Mouse (Mus musculus): ENCODE measurements around the gene Wdr82. TPM values are rescaled to one million over a fixed set of nuclear protein-coding genes. Genes with fewer than 3 reads are reported as not detected.

The Wdr82 gene
- polyA plus RNA-seq (2012; rRNA removed): 19.9 and 24.5 TPM in 2 replicates
- 6.5 and 8.1 TPM in 2 replicates for polyA plus RNA-seq (2014; fragmentation: Nextera tagmentation; extraction: Ambion mirVana)

- Histone ChIP-seq H3K4me1 (replicated peaks; ENCODE audit: control insufficient read depth in 2 of 2, insufficient read depth in 2 of 2, low read length in 1 of 2) (peaks cover 21% of the 10 kb centered on the region in 2 experiments), H3K27ac (peak within 1 kb of the TSS; percentile 71), H3K36me3 (replicated peaks; ENCODE audit: control insufficient read depth, insufficient read depth, low read depth) (peaks cover 4% of the 10 kb centered on the region), H3K4me2 (ENCODE audit: low read depth) (peak within 1 kb of the TSS; percentile 94), H3K27me3 (ENCODE audit: control insufficient read depth, insufficient read depth, low read length) (no peaks in the 10 kb centered on the region), H3K9ac (replicated peaks) (peak within 1 kb of the TSS; percentile 83), H3K4me3 (ENCODE audit: insufficient read depth in 1 of 2, low read depth in 2 of 2, low read length in 2 of 2) (peak within 1 kb of the TSS; percentile 82 to 95), H3K9me3 (ENCODE audit: control insufficient read depth, low read length) (no peaks in the 10 kb centered on the region)
- no peak for TF ChIP-seq CTCF (IDR thresholded peaks at IDR 0.05; ENCODE audit: low read depth)
- TF ChIP-seq EP300 (IDR thresholded peaks at IDR 0.05; ENCODE audit: low read depth): no peak
- ATAC-seq (ENCODE audit: insufficient read depth) (peak; percentile 94), DNase-seq (ENCODE audit: low read depth in 3 of 3, low spot score in 3 of 3) (peak; percentile 85 to 87 (median 87))
- under 1% methylated on average over 81 of the region's 81 CpGs for WGBS (ENCODE audit: insufficient replicate concordance)
Observed at GRCm38 (mm10) chr9:106170556-106171345, at the start of gene Wdr82. Gene Wdr82, plus strand, starts transcription at chr9:106170928.

GRCm38 (mm10) chr9:106123599-106123998 lies 47.1 kb upstream of the Wdr82 start:
- TF ChIP-seq EP300 (IDR thresholded peaks at IDR 0.05; ENCODE audit: low read depth) (no peak), CTCF (IDR thresholded peaks at IDR 0.05; ENCODE audit: low read depth) (peak; percentile 70)
- DNase-seq (ENCODE audit: low read depth in 3 of 3, low spot score in 3 of 3): no peak
- WGBS (ENCODE audit: insufficient replicate concordance): 33% methylated on average over 4 of the region's 4 CpGs

GRCm38 (mm10) chr9:106126786-106127251 lies 43.9 kb upstream of the Wdr82 start:
- no peak overlapping the region for H3K27ac ChIP-seq
- H3K27me3 ChIP-seq (ENCODE audit: control insufficient read depth, insufficient read depth, low read length): no peaks in the 10 kb centered on the region
- TF ChIP-seq CTCF (IDR thresholded peaks at IDR 0.05; ENCODE audit: low read depth): no peak
- TF ChIP-seq EP300 (IDR thresholded peaks at IDR 0.05; ENCODE audit: low read depth): no peak
- H3K9ac ChIP-seq (replicated peaks): no peak overlapping the region
- no peaks in the 10 kb centered on the region for H3K36me3 ChIP-seq (replicated peaks; ENCODE audit: control insufficient read depth, insufficient read depth, low read depth)
- no peaks in the 10 kb centered on the region for H3K4me1 ChIP-seq (replicated peaks; ENCODE audit: control insufficient read depth in 2 of 2, insufficient read depth in 2 of 2, low read length in 1 of 2)
- DNase-seq (ENCODE audit: low read depth in 3 of 3, low spot score in 3 of 3): no peak
- H3K9me3 ChIP-seq (ENCODE audit: control insufficient read depth, low read length): no peaks in the 10 kb centered on the region
- no peak overlapping the region for H3K4me3 ChIP-seq (ENCODE audit: insufficient read depth in 1 of 2, low read depth in 2 of 2, low read length in 2 of 2)
- H3K4me2 ChIP-seq (ENCODE audit: low read depth): no peak overlapping the region
- 45% methylated on average over 2 of the region's 2 CpGs for WGBS (ENCODE audit: insufficient replicate concordance)
- no peak for ATAC-seq (ENCODE audit: insufficient read depth)

More at GRCm38 (mm10) chr9:106123599-106123998, 47.1 kb upstream of the Wdr82 start:
- Histone ChIP-seq H3K4me1 (replicated peaks; ENCODE audit: control insufficient read depth in 2 of 2, insufficient read depth in 2 of 2, low read length in 1 of 2) (no peaks in the 10 kb centered on the region), H3K4me3 (ENCODE audit: insufficient read depth in 1 of 2, low read depth in 2 of 2, low read length in 2 of 2) (no peak overlapping the region), H3K4me2 (ENCODE audit: low read depth) (no peak overlapping the region), H3K27me3 (ENCODE audit: control insufficient read depth, insufficient read depth, low read length) (no peaks in the 10 kb centered on the region), H3K9ac (replicated peaks) (no peak overlapping the region), H3K36me3 (replicated peaks; ENCODE audit: control insufficient read depth, insufficient read depth, low read depth) (no peaks in the 10 kb centered on the region), H3K27ac (no peak overlapping the region), H3K9me3 (ENCODE audit: control insufficient read depth, low read length) (no peaks in the 10 kb centered on the region)
- ATAC-seq (ENCODE audit: insufficient read depth): no peak

GRCm38 (mm10) chr9:106129072-106129471 lies 41.7 kb upstream of the Wdr82 start:
- H3K4me3 ChIP-seq (ENCODE audit: insufficient read depth in 1 of 2, low read depth in 2 of 2, low read length in 2 of 2): no peak overlapping the region
- no peak overlapping the region for H3K9ac ChIP-seq (replicated peaks)
- H3K9me3 ChIP-seq (ENCODE audit: control insufficient read depth, low read length): no peaks in the 10 kb centered on the region
- no peak overlapping the region for H3K4me2 ChIP-seq (ENCODE audit: low read depth)
- no peaks in the 10 kb centered on the region for H3K4me1 ChIP-seq (replicated peaks; ENCODE audit: control insufficient read depth in 2 of 2, insufficient read depth in 2 of 2, low read length in 1 of 2)
- H3K36me3 ChIP-seq (replicated peaks; ENCODE audit: control insufficient read depth, insufficient read depth, low read depth): no peaks in the 10 kb centered on the region
- H3K27me3 ChIP-seq (ENCODE audit: control insufficient read depth, insufficient read depth, low read length): no peaks in the 10 kb centered on the region
- 44% methylated on average over 2 of the region's 2 CpGs for WGBS (ENCODE audit: insufficient replicate concordance)
- TF ChIP-seq CTCF (IDR thresholded peaks at IDR 0.05; ENCODE audit: low read depth): no peak
- no peak for TF ChIP-seq EP300 (IDR thresholded peaks at IDR 0.05; ENCODE audit: low read depth)
- H3K27ac ChIP-seq: no peak overlapping the region
- ATAC-seq (ENCODE audit: insufficient read depth) (no peak), DNase-seq (ENCODE audit: low read depth in 3 of 3, low spot score in 3 of 3) (no peak)

GRCm38 (mm10) chr9:106130250-106130649 lies 40.5 kb upstream of the Wdr82 start:
- Histone ChIP-seq H3K36me3 (replicated peaks; ENCODE audit: control insufficient read depth, insufficient read depth, low read depth) (no peaks in the 10 kb centered on the region), H3K9me3 (ENCODE audit: control insufficient read depth, low read length) (no peaks in the 10 kb centered on the region), H3K4me3 (ENCODE audit: insufficient read depth in 1 of 2, low read depth in 2 of 2, low read length in 2 of 2) (no peak overlapping the region), H3K27ac (no peak overlapping the region), H3K4me2 (ENCODE audit: low read depth) (no peak overlapping the region), H3K4me1 (replicated peaks; ENCODE audit: control insufficient read depth in 2 of 2, insufficient read depth in 2 of 2, low read length in 1 of 2) (no peaks in the 10 kb centered on the region), H3K27me3 (ENCODE audit: control insufficient read depth, insufficient read depth, low read length) (no peaks in the 10 kb centered on the region), H3K9ac (replicated peaks) (no peak overlapping the region)
- DNase-seq (ENCODE audit: low read depth in 3 of 3, low spot score in 3 of 3): no peak
- WGBS (ENCODE audit: insufficient replicate concordance): 61% methylated on average over 7 of the region's 7 CpGs
- TF ChIP-seq CTCF (IDR thresholded peaks at IDR 0.05; ENCODE audit: low read depth) (no peak), EP300 (IDR thresholded peaks at IDR 0.05; ENCODE audit: low read depth) (no peak)
- ATAC-seq (ENCODE audit: insufficient read depth): no peak
